Mouse (Mus musculus) C2C12 (cell line): Measurements from ENCODE around the gene Akap2. TPM values are rescaled to one million over a fixed set of nuclear protein-coding genes. Genes with fewer than 3 reads are reported as not detected.

Experiments
- H3K27me3 ChIP-seq: one replicate; pipeline ENCODE4 v1.6.1; 2011; ENCODE audit not compliant: control insufficient read depth, insufficient read depth, insufficient read length
- H3K36me3 ChIP-seq: one replicate; pipeline ENCODE4 v1.6.1; 2011; ENCODE audit not compliant: control insufficient read depth, insufficient read depth
- H3K4me3 ChIP-seq: one replicate; pipeline ENCODE4 v1.5.1; 2011; ENCODE audit warnings: mild to moderate bottlenecking, control low read depth; ENCODE audit not compliant: poor library complexity, insufficient read depth, severe bottlenecking
- H3K79me2 ChIP-seq: one replicate; pipeline ENCODE4 v1.6.1; 2011; ENCODE audit not compliant: control insufficient read depth, insufficient read depth
- H3K79me3 ChIP-seq: one replicate; pipeline ENCODE4 v1.6.1; 2011; ENCODE audit warnings: low read depth, control low read depth
- H3ac ChIP-seq: one replicate; pipeline ENCODE3; 2011; ENCODE audit warnings: low read depth; ENCODE audit not compliant: control insufficient read depth, insufficient read length
- CEBPB ChIP-seq: IDR thresholded peaks from one replicate; pipeline ENCODE4 v1.6.1; 2011; ENCODE audit warnings: low read depth, mild to moderate bottlenecking, control low read depth, moderate library complexity
- CTCF ChIP-seq: IDR thresholded peaks from one replicate; pipeline ENCODE4 v1.5.1; 2011; ENCODE audit not compliant: control insufficient read depth, insufficient read depth, insufficient read length
- FOSL1 ChIP-seq: IDR thresholded peaks from one replicate; pipeline ENCODE4 v1.8.0; 2011; ENCODE audit warnings: mild to moderate bottlenecking, low read length; ENCODE audit not compliant: poor library complexity, insufficient read depth, severe bottlenecking
- MAX ChIP-seq: IDR thresholded peaks from one replicate; pipeline ENCODE4 v1.6.1; 2011; ENCODE audit warnings: mild to moderate bottlenecking, control low read depth
- MYOD1 ChIP-seq: IDR thresholded peaks from one replicate; pipeline ENCODE4 v1.6.1; 2011; ENCODE audit warnings: low read depth; ENCODE audit not compliant: control insufficient read depth, insufficient read length
- MYOG ChIP-seq: IDR thresholded peaks from one replicate; pipeline ENCODE4 v1.6.1; 2011; ENCODE audit not compliant: control insufficient read depth, insufficient read length; ENCODE audit errors: extremely low read depth
- USF1 ChIP-seq: IDR thresholded peaks from one replicate; pipeline ENCODE4 v1.6.1; 2011; ENCODE audit warnings: low read depth, mild to moderate bottlenecking, control low read depth, moderate library complexity
- polyA plus RNA-seq: library from polyadenylated mRNA; unstranded; fragments of >200 nt; fragmentation: generic; extraction: Trizol; gene quantifications from one replicate; pipeline ENCODE4 v1.2.1, GENCODE M21; 2012; ENCODE audit warnings: missing spikeins

The Akap2 gene
- polyA plus RNA-seq, 1 experiment = 37.0 TPM

- TF ChIP-seq USF1 = no peak
- no peak for TF ChIP-seq CTCF
- no peak for TF ChIP-seq FOSL1
- TF ChIP-seq MYOG = no peak
- no peak for TF ChIP-seq MAX
- no peak for TF ChIP-seq CEBPB
- no peak for TF ChIP-seq MYOD1
These were observed 166.3 kb downstream of the Akap2 start for GRCm38 (mm10) chr4:57883520-57884421.

GRCm38 (mm10) chr4:57884511-57884910 is 167.1 kb downstream of the Akap2 start:
- peaks cover 100% of the 10 kb centered on the region for H3K79me2 ChIP-seq
- TF ChIP-seq MYOD1 = no peak
- TF ChIP-seq MAX = no peak
- no peak for TF ChIP-seq CEBPB
- no peak for TF ChIP-seq USF1
- TF ChIP-seq CTCF = no peak
- TF ChIP-seq MYOG = no peak
- TF ChIP-seq FOSL1 = no peak
- peaks cover 56% of the 10 kb centered on the region for H3K79me3 ChIP-seq
- no peak overlapping the region for H3ac ChIP-seq
- H3K36me3 ChIP-seq = peaks cover 23% of the 10 kb centered on the region
- no peaks in the 10 kb centered on the region for H3K27me3 ChIP-seq
- H3K4me3 ChIP-seq = no peak overlapping the region

More at GRCm38 (mm10) chr4:57883520-57884421, 166.3 kb downstream of the Akap2 start:
- Histone ChIP-seq H3ac (no peak overlapping the region), H3K27me3 (no peaks in the 10 kb centered on the region), H3K79me2 (peaks cover 98% of the 10 kb centered on the region), H3K79me3 (peaks cover 53% of the 10 kb centered on the region), H3K4me3 (no peak overlapping the region), H3K36me3 (peaks cover 23% of the 10 kb centered on the region)

DNA sequence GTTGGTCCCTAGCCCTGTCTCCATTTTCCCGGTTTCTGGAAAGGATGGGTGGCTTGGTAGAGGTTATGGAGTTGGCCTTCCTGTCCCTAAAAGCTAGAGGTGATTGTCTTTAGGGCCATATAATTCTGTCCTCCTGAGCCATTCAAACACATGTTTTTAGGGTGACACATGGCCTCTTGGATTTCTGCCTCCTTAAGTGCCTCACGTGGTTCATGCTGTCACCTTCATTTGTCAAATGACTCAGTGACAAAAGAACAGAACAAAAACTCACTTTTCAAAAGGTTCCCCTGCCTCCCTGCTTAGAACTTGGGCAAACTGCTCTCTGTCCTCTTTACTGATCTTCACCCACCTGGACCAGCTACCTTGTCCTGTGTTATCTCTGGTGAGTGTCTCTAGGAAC is 167.7 kb downstream of the Akap2 start:
- H3K36me3 ChIP-seq = peaks cover 23% of the 10 kb centered on the region
- peaks cover 99% of the 10 kb centered on the region for H3K79me2 ChIP-seq
- peaks cover 56% of the 10 kb centered on the region for H3K79me3 ChIP-seq
- H3ac ChIP-seq = no peak overlapping the region
- no peak overlapping the region for H3K4me3 ChIP-seq
- TF ChIP-seq MYOD1 (no peak), USF1 (peak; percentile 43)
- H3K27me3 ChIP-seq = no peaks in the 10 kb centered on the region

DNA sequence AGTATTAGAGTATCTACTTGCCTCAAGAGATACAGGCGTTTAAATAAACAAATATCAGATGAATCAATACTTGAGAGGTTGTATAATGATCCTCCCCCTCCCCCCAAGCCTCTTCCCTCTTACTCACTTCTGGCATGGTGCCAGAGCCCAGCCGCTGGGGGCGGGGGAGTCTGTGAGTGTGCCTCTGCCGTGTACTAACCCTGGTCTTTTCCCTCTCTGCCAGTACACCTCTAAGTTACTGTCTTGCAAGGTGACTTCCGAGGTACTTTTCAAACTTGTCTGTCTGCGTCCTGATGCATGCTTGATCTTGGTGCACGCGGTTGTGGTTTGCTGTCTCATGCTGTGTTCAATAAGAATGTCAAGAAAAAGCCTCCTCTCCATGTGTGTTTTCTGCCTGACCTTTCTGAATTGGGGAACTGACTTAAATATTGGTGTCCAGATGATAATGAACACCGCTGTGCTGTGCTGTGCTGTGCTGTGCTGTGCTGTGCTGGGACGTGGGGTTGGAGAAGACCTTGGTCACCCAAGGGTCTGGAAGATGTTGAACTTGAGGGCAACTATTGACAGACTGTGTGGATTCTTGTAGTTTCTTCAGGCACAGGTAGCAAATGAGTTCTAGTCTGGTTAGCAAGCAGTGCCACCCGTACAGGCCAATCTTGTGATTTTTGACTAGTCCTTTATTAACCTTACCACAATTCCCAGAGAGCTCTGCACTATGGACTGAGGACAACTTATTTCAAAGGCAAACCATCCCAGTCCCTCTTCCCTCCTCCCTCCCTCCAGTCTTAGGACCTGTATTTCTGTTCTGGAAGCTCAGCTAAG is 168.8 kb downstream of the Akap2 start:
- TF ChIP-seq MYOD1 (no peak), MAX (no peak), CTCF (no peak), MYOG (no peak), CEBPB (no peak), FOSL1 (no peak), USF1 (no peak)
- Histone ChIP-seq H3K27me3 (no peaks in the 10 kb centered on the region), H3K79me2 (peaks cover 94% of the 10 kb centered on the region), H3K79me3 (peaks cover 61% of the 10 kb centered on the region), H3K36me3 (peaks cover 19% of the 10 kb centered on the region), H3K4me3 (no peak overlapping the region), H3ac (no peak overlapping the region)

DNA sequence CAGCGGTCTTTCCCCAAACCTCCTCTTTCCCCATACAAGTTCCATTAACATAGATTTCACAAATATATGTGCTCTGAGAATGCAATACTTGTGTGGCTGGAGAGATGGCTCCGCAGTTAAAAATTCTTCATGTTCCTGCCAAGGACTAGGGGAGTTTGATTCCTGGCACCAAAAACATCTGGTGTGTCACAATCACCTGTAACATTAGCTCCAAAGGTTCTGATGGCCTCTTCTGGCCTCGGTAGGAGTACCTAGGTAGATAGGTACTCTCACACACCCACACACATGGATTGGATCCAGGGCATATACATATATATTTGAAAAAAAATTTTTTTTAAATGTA is 169.4 kb downstream of the Akap2 start:
- Histone ChIP-seq H3K79me2 (peaks cover 91% of the 10 kb centered on the region), H3K27me3 (no peaks in the 10 kb centered on the region), H3K79me3 (peaks cover 59% of the 10 kb centered on the region), H3ac (no peak overlapping the region), H3K4me3 (no peak overlapping the region), H3K36me3 (peaks cover 15% of the 10 kb centered on the region)
- TF ChIP-seq USF1 = no peak
- no peak for TF ChIP-seq FOSL1
- no peak for TF ChIP-seq MAX
- TF ChIP-seq CEBPB = no peak
- TF ChIP-seq MYOG = no peak
- no peak for TF ChIP-seq CTCF
- no peak for TF ChIP-seq MYOD1
